Comparison of ENCODE assay signal across 8 mouse cellular contexts in the genomic region with DNA sequence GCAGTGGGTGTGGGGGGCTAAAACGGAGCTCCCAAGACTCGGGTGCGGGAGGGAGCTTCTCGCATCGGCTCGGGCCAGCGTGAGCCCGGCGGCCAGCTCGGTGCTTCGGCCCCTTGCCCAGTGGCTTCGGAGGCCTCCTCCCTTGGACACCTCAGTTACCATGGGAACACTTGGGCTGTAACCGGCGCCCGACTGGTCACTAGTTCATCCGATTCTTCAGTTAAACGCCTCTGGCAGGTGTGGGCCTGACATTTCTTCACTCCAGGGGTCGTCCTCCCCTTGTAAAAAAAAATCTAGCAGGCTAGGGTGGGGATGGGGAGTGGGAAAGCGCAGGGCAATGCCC. TPM values are rescaled to one million over a fixed set of nuclear protein-coding genes. Genes with fewer than 3 reads are reported as not detected.
DNase-seq lines count a peak whose midpoint lies in the region; ATAC-seq and TF ChIP-seq lines count a peak whose summit lies in the region.

A gene (plus strand): TSS at position 163 of the 343 bp plus-strand sequence.

- no peaks in the 10 kb centered on the region for H3K36me3 ChIP-seq in kidney, adult 2 months (ENCODE audit: control insufficient read depth, insufficient read depth, low read length)
- no peaks in the 10 kb centered on the region; the same call in none of the 2 replicates for H3K36me3 ChIP-seq in forebrain, postnatal 0 days (ENCODE audit: insufficient read depth)
- no peaks in the 10 kb centered on the region for H3K36me3 ChIP-seq in limb, embryonic 10.5 days

- H3K9ac ChIP-seq in forebrain, postnatal 0 days: peak within 1 kb of the TSS; percentile 83

- WGBS in kidney, adult 2 months: 1% methylated on average over 19 of the region's 19 CpGs
- WGBS in forebrain, postnatal 0 days: 2% methylated on average over 19 of the region's 19 CpGs
- WGBS in limb, embryonic 10.5 days: 1% methylated on average over 19 of the region's 19 CpGs
- under 1% methylated on average over 19 of the region's 19 CpGs for WGBS in olfactory bulb, adult 2 months

- DNase-seq in kidney, adult 2 months: no peak
- DNase-seq in kidney, postnatal 36 days: no peak
- no peak for DNase-seq in adrenal gland, postnatal 10 days
- no peak for DNase-seq in forebrain, postnatal 0 days
- no peak for DNase-seq in limb, embryonic 10.5 days (ENCODE audit: low spot score)
- DNase-seq in ovary, postnatal 10 days (ENCODE audit: low spot score): no peak

- TF ChIP-seq POLR2A in kidney, adult 2 months (IDR thresholded peaks at IDR 0.05; ENCODE audit: low read depth, low read length): no peak
- no peak for TF ChIP-seq POLR2A in olfactory bulb, adult 2 months (IDR thresholded peaks at IDR 0.05; ENCODE audit: insufficient read depth, low read depth, low read length)

- no peak for TF ChIP-seq CTCF in kidney, adult 2 months (conservative IDR thresholded peaks at IDR 0.05; ENCODE audit: insufficient read depth, insufficient read length, low read depth, low read length)
- TF ChIP-seq CTCF in forebrain, postnatal 0 days (IDR thresholded peaks at IDR 0.05; ENCODE audit: low read depth): no peak
- no peak for TF ChIP-seq CTCF in olfactory bulb, adult 2 months (IDR thresholded peaks at IDR 0.05; ENCODE audit: insufficient read depth, low read depth, low read length)

- H3K4me1 ChIP-seq in kidney, adult 2 months (ENCODE audit: control insufficient read depth, insufficient read depth, low read length): no peaks in the 10 kb centered on the region; the same call in 1 of the 2 replicates
- H3K4me1 ChIP-seq in forebrain, postnatal 0 days (ENCODE audit: insufficient read depth): peaks cover 5% of the 10 kb centered on the region; the same call in 1 of the 2 replicates
- peaks cover 17% of the 10 kb centered on the region for H3K4me1 ChIP-seq in limb, embryonic 10.5 days
- H3K4me1 ChIP-seq in olfactory bulb, adult 2 months (ENCODE audit: control insufficient read depth, insufficient read depth, low read length): peaks cover 2% of the 10 kb centered on the region; the same call in 1 of the 2 replicates

- H3K27ac ChIP-seq in kidney, adult 2 months (ENCODE audit: insufficient read depth, low read depth, low read length): peak within 1 kb of the TSS; percentile 57
- H3K27ac ChIP-seq in forebrain, postnatal 0 days (ENCODE audit: low read depth, low read length): peak within 1 kb of the TSS; percentile 64
- peak within 1 kb of the TSS; percentile 89 for H3K27ac ChIP-seq in limb, embryonic 10.5 days
- peak within 1 kb of the TSS; percentile 57 for H3K27ac ChIP-seq in olfactory bulb, adult 2 months (ENCODE audit: insufficient read depth, low read depth, low read length)

- ATAC-seq in forebrain, postnatal 0 days: peak; percentile 57
- ATAC-seq in frontal cortex, adult (ENCODE audit: low TSS enrichment): no peak; the same call in 1 of the 2 replicates

- H3K4me2 ChIP-seq in forebrain, postnatal 0 days (ENCODE audit: low read depth): peak within 1 kb of the TSS; percentile 67

- H3K9me3 ChIP-seq in forebrain, postnatal 0 days (ENCODE audit: low read length): no peaks in the 10 kb centered on the region
- no peaks in the 10 kb centered on the region for H3K9me3 ChIP-seq in limb, embryonic 10.5 days (replicated peaks)

- H3K27me3 ChIP-seq in kidney, adult 2 months (replicated peaks; ENCODE audit: control insufficient read depth, insufficient read depth, low read length): no peaks in the 10 kb centered on the region
- H3K27me3 ChIP-seq in forebrain, postnatal 0 days (ENCODE audit: insufficient read depth, low read length): no peaks in the 10 kb centered on the region
- no peaks in the 10 kb centered on the region for H3K27me3 ChIP-seq in limb, embryonic 10.5 days (ENCODE audit: low read depth, poor library complexity, severe bottlenecking)

- H3K4me3 ChIP-seq in kidney, adult 2 months (ENCODE audit: insufficient read depth, low read depth, low read length): peak within 1 kb of the TSS; percentile 83
- H3K4me3 ChIP-seq in forebrain, postnatal 0 days (ENCODE audit: low read depth, low read length): peak within 1 kb of the TSS; percentile 85
- peak within 1 kb of the TSS; percentile 73 for H3K4me3 ChIP-seq in limb, embryonic 10.5 days
- peak within 1 kb of the TSS; percentile 87 for H3K4me3 ChIP-seq in olfactory bulb, adult 2 months (ENCODE audit: insufficient read depth, low read depth, low read length)

RNA-seq across cellular contexts. Expression of the gene that starts here (rescaled TPM):
- polyA plus RNA-seq in kidney, adult 2 months (2012; rRNA removed): 9.0 and 11.5 TPM in 2 replicates
- total RNA-seq in adrenal gland, postnatal 10 days (2021): 10 to 100 TPM; 12.0 to 15.3 TPM
- total RNA-seq in forebrain, postnatal 0 days (2014; rRNA removed): 38.6 and 42.5 TPM in 2 replicates
- 6.5 and 7.4 TPM in 2 replicates for polyA plus RNA-seq in forebrain, postnatal 0 days (2015; fragmentation: Nextera tagmentation; extraction: Ambion mirVana)
- polyA plus RNA-seq in limb, embryonic 10.5 days (2016; fragmentation: Nextera tagmentation; extraction: Ambion mirVana): 2.8 and 4.5 TPM in 2 replicates
- not detected in 2 replicates for polyA plus RNA-seq in olfactory bulb, adult 2 months (2012; ENCODE audit: insufficient read depth, insufficient read length, low replicate concordance, missing spikeins)
